Mouse (Mus musculus) layer of hippocampus, adult 11-12 months (tissue): ENCODE measurements around the gene Ctxn1.
"Not testable (repeated sequence)": the region's sequence is repeated elsewhere in the genome, so short reads cannot be mapped to it uniquely, and the experiment has no call there.

Source experiments
- DNase-seq: peaks from one replicate; pipeline ENCODE4 v3.0.0; 2022; ENCODE audit warnings: low spot score

The Ctxn1 gene

GRCm38 (mm10) chr8:4259125-4259804 is at the start of gene Ctxn1:
Gene Ctxn1, minus strand, starts transcription at chr8:4259274.
- DNase-seq, result peak; percentile 93

- DNase-seq, result no peak
Observed at GRCm38 (mm10) chr8:4305838-4306237, 46.8 kb upstream of the Ctxn1 start.

- no peak for DNase-seq
Observed at GRCm38 (mm10) chr8:4304124-4304547, 45.1 kb upstream of the Ctxn1 start.

GRCm38 (mm10) chr8:4297822-4298221 is 38.7 kb upstream of the Ctxn1 start:
- DNase-seq, result no peak

- no peak for DNase-seq
Observed at GRCm38 (mm10) chr8:4292738-4293137, 33.7 kb upstream of the Ctxn1 start.

- DNase-seq, result no peak
Observed at GRCm38 (mm10) chr8:4276111-4276465, 17.0 kb upstream of the Ctxn1 start.

- peak; percentile 97 for DNase-seq
Observed at GRCm38 (mm10) chr8:4275275-4276110, 16.4 kb upstream of the Ctxn1 start, which contains the start of gene Timm44. Gene Timm44, minus strand, starts transcription at chr8:4275913.

- DNase-seq, result no peak
Observed at GRCm38 (mm10) chr8:4269609-4270008, 10.5 kb upstream of the Ctxn1 start.

GRCm38 (mm10) chr8:4267627-4268026 is 8.6 kb upstream of the Ctxn1 start:
- DNase-seq, result no peak

- DNase-seq, result no peak
Observed at GRCm38 (mm10) chr8:4265160-4265914, 6.3 kb upstream of the Ctxn1 start.

- no peak for DNase-seq
Observed at GRCm38 (mm10) chr8:4263105-4263791, 4.2 kb upstream of the Ctxn1 start.

GRCm38 (mm10) chr8:4259805-4260170 is 714 bp upstream of the Ctxn1 start:
- DNase-seq, result no peak

- peak; percentile 62 for DNase-seq
Observed at GRCm38 (mm10) chr8:4258678-4259077, 396 bp downstream of the Ctxn1 start.

GRCm38 (mm10) chr8:4258233-4258632 is 841 bp downstream of the Ctxn1 start:
- peak; percentile 86 for DNase-seq

- DNase-seq, result no peak
Observed at GRCm38 (mm10) chr8:4257350-4257749, 1.7 kb downstream of the Ctxn1 start.

GRCm38 (mm10) chr8:4256911-4257310 is 2.2 kb downstream of the Ctxn1 start:
- DNase-seq, result peak; percentile 89

- DNase-seq, result not testable (repeated sequence)
Observed at GRCm38 (mm10) chr8:4255471-4255870, 3.6 kb downstream of the Ctxn1 start.

- no peak for DNase-seq
Observed at GRCm38 (mm10) chr8:4254001-4254400, 5.1 kb downstream of the Ctxn1 start.

- DNase-seq, result peak; percentile 95
Observed at GRCm38 (mm10) chr8:4252934-4253841, 5.9 kb downstream of the Ctxn1 start, which contains the start of gene Snapc2. Gene Snapc2, plus strand, starts transcription at chr8:4253080.

GRCm38 (mm10) chr8:4252116-4252760 is 6.8 kb downstream of the Ctxn1 start:
- DNase-seq, result no peak
